Mouse (Mus musculus) testis, adult 2 months (tissue): ENCODE results near the gene Tnfsf9. TPM values are rescaled to one million over a fixed set of nuclear protein-coding genes. Genes with fewer than 3 reads are reported as not detected.
"Not testable (repeated sequence)": the region's sequence is repeated elsewhere in the genome, so short reads cannot be mapped to it uniquely, and the experiment has no call there.

ENCODE experiments used
- H3K27ac ChIP-seq: fragments of 200-500 bp; 2 replicates; pipeline ENCODE4 v1.5.1; 2012; ENCODE audit warnings: low read depth, low read length; ENCODE audit not compliant: control insufficient read depth, insufficient read depth
- H3K27me3 ChIP-seq: fragments of 200-500 bp; 2 replicates; pipeline ENCODE4 v1.6.1; 2012; ENCODE audit warnings: mild to moderate bottlenecking, low read length, moderate library complexity; ENCODE audit not compliant: control insufficient read depth, insufficient read depth
- H3K36me3 ChIP-seq: fragments of 200-500 bp; 2 replicates; pipeline ENCODE4 v1.6.1; 2012; ENCODE audit warnings: mild to moderate bottlenecking, low read length; ENCODE audit not compliant: control insufficient read depth, insufficient read depth
- H3K4me1 ChIP-seq: fragments of 200-500 bp; 2 replicates; pipeline ENCODE4 v1.6.1; 2012; ENCODE audit warnings: low read length; ENCODE audit not compliant: control insufficient read depth, insufficient read depth
- H3K4me3 ChIP-seq: fragments of 200-500 bp; 2 replicates; pipeline ENCODE4 v1.5.1; 2012; ENCODE audit warnings: low read depth, mild to moderate bottlenecking, low read length, moderate library complexity, mixed read lengths; ENCODE audit not compliant: control insufficient read depth
- CTCF ChIP-seq: fragments of 200-500 bp; IDR thresholded peaks from 2 replicates; pipeline ENCODE4 v1.5.1; 2012; ENCODE audit warnings: low read depth, mild to moderate bottlenecking, inconsistent platforms, low read length, moderate library complexity; ENCODE audit not compliant: control insufficient read depth, insufficient read depth, insufficient replicate concordance
- POLR2A ChIP-seq: fragments of 200-500 bp; IDR thresholded peaks from 2 replicates; pipeline ENCODE4 v1.6.1; 2012; ENCODE audit warnings: low read depth, mild to moderate bottlenecking, inconsistent platforms, low read length, moderate library complexity; ENCODE audit not compliant: control insufficient read depth
- polyA plus RNA-seq: library from polyadenylated mRNA; depleted of rRNA; stranded (reverse); fragments of >200 nt; gene quantifications from 2 replicates; pipeline ENCODE4 v1.2.3, GENCODE M21; 2012

Gene Tnfsf9
- polyA plus RNA-seq, 1 experiment = 0.10 TPM

GRCm38 (mm10) chr17:57118524-57119349 lies 13.6 kb downstream of the Tnfsf9 start:
- H3K27me3 ChIP-seq = no peaks in the 10 kb centered on the region
- H3K4me3 ChIP-seq = no peak overlapping the region
- peaks cover 5% of the 10 kb centered on the region; the same call in 1 of the 2 replicates for H3K4me1 ChIP-seq
- no peak overlapping the region for H3K27ac ChIP-seq
- TF ChIP-seq POLR2A = no peak
- TF ChIP-seq CTCF = no peak
- H3K36me3 ChIP-seq = no peaks in the 10 kb centered on the region

DNA sequence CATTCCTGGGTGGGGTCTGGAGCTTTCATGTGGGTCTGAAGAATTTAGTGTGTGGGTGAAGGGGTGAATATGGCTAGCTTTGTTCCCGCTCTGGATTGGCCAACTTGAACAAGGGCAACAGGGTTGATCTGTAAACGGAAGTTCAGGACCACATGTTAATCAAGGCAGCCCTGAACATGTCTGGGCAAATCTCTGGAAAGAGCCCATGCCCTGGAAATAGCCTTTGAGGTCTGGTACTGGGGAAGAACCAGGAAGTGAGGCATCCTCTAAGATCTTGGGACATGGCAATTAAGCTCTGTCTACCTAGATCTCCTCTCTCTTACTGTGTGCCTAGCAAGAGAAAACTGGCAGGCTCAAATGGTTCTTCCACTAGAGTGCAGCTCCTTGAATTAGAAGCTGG lies 16.7 kb downstream of the Tnfsf9 start:
- Histone ChIP-seq H3K27ac (no peak overlapping the region), H3K4me1 (peaks cover 5% of the 10 kb centered on the region; the same call in 1 of the 2 replicates)
- TF ChIP-seq CTCF = no peak
- no peak for TF ChIP-seq POLR2A

GRCm38 (mm10) chr17:57123192-57124118 lies 18.3 kb downstream of the Tnfsf9 start:
- H3K27me3 ChIP-seq = no peaks in the 10 kb centered on the region
- H3K4me3 ChIP-seq = no peak overlapping the region
- H3K4me1 ChIP-seq = peaks cover 3% of the 10 kb centered on the region; the same call in 1 of the 2 replicates
- no peaks in the 10 kb centered on the region for H3K36me3 ChIP-seq
- TF ChIP-seq CTCF (no peak), POLR2A (no peak)
- no peak overlapping the region for H3K27ac ChIP-seq

More for the DNA sequence above, 16.7 kb downstream of the Tnfsf9 start:
- Histone ChIP-seq H3K36me3 (no peaks in the 10 kb centered on the region), H3K27me3 (no peaks in the 10 kb centered on the region), H3K4me3 (no peak overlapping the region)

GRCm38 (mm10) chr17:57124792-57125191 lies 19.7 kb downstream of the Tnfsf9 start:
- H3K36me3 ChIP-seq = no peaks in the 10 kb centered on the region
- no peaks in the 10 kb centered on the region for H3K27me3 ChIP-seq
- no peak overlapping the region for H3K27ac ChIP-seq
- H3K4me3 ChIP-seq = no peak overlapping the region
- H3K4me1 ChIP-seq = no peaks in the 10 kb centered on the region
- no peak for TF ChIP-seq CTCF
- TF ChIP-seq POLR2A = no peak

GRCm38 (mm10) chr17:57125853-57126622 lies 20.9 kb downstream of the Tnfsf9 start:
- H3K4me1 ChIP-seq = no peaks in the 10 kb centered on the region
- no peaks in the 10 kb centered on the region for H3K27me3 ChIP-seq
- H3K4me3 ChIP-seq = no peak overlapping the region
- TF ChIP-seq CTCF = no peak
- no peak for TF ChIP-seq POLR2A
- no peaks in the 10 kb centered on the region for H3K36me3 ChIP-seq
- H3K27ac ChIP-seq = no peak overlapping the region

DNA sequence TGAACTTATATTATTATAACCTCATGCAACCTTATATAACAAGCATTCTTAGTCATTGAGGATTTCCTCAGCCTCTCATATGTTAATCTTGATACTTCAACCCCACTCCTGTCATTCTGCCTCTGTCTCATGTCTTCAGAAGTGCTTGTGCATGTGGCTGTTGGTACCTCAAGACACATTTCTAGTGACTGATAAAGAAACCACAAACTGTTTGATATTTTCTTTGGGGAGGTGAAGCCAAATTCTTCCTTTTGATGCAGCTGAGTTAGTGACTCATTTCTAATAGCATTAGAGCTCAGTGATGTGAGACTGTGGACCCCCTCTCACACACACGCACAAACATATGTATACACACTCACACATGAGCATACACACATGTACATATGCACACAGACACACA lies 26.7 kb downstream of the Tnfsf9 start:
- Histone ChIP-seq H3K27me3 (no peaks in the 10 kb centered on the region), H3K4me1 (no peaks in the 10 kb centered on the region), H3K27ac (no peak overlapping the region), H3K36me3 (no peaks in the 10 kb centered on the region), H3K4me3 (no peak overlapping the region)
- TF ChIP-seq POLR2A = no peak
- no peak for TF ChIP-seq CTCF

DNA sequence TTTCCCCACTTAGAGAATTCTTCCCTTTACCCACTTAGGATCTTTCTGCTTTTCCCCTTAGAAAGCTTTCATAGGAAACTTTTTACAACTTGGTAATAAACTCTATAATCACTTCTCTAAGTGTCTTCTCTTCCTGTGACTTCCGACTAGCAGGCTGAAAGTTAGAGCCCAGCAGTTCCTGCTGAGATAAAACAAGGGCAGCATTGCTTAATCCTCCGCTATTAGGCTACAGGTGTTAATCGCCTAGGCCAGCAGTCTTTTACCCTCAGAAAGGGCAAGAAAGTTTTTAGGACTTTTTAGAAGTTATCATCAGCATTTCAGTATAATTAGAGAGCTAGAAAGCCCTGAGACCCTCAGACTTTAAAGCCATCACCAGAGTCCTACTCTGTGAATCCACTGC lies 28.9 kb downstream of the Tnfsf9 start:
- not testable (repeated sequence) for H3K36me3 ChIP-seq, H3K27me3 ChIP-seq, H3K4me3 ChIP-seq, H3K4me1 ChIP-seq, H3K27ac ChIP-seq
